Mouse (Mus musculus): Measurements from ENCODE around the gene Tlx2. TPM values are rescaled to one million over a fixed set of nuclear protein-coding genes. Genes with fewer than 3 reads are reported as not detected.

Gene Tlx2
- total RNA-seq, 2 experiments from 2014 or later: not detected

GRCm38 (mm10) chr6:83023786-83024185 lies 46.3 kb downstream of the Tlx2 start:
- no peak for DNase-seq

- no peak for DNase-seq
Observed at GRCm38 (mm10) chr6:83023008-83023407, 47.1 kb downstream of the Tlx2 start.

GRCm38 (mm10) chr6:83020836-83021593 lies 49.1 kb downstream of the Tlx2 start:
- DNase-seq: no peak

GRCm38 (mm10) chr6:83020121-83020520 lies 50.0 kb downstream of the Tlx2 start:
- no peak for DNase-seq

GRCm38 (mm10) chr6:83019044-83019443 lies 51.0 kb downstream of the Tlx2 start:
- DNase-seq: no peak

Small RNA genes lying within 50 kb of the gene (microRNA-seq; reads per million reads assigned to microRNA genes)
- 0 reads per million in 2 experiments for gene Mir3470a
- gene Mir7040: 0 to 0.27 reads per million in 2 experiments

Other genes starting within 250 kb of the Tlx2 start
- under 1 TPM; 0.12 to 0.15 TPM for gene Sema4f, start 130.5 kb downstream of the Tlx2 start, total RNA-seq (2021)
- gene M1ap, start 123.4 kb downstream of the Tlx2 start, total RNA-seq (2021): under 1 TPM in 1 of 2 experiments, not detected in 1; 0.36 TPM
- 1 to 10 TPM; 2.7 to 4.7 TPM for gene Dok1, start 36.8 kb downstream of the Tlx2 start, total RNA-seq (2021)
- 1 to 10 TPM; 1.7 to 2.3 TPM for gene Loxl3, start 36.1 kb downstream of the Tlx2 start, total RNA-seq (2021)
- 10 to 100 TPM; 76.3 to 77.2 TPM for gene Aup1, start 15.8 kb downstream of the Tlx2 start, total RNA-seq (2021)
- 10 to 100 TPM; 31.2 to 32.7 TPM for gene Htra2, start 15.0 kb downstream of the Tlx2 start, total RNA-seq (2021)
- gene Dqx1, start 12.4 kb downstream of the Tlx2 start, total RNA-seq (2021): under 1 TPM; 0.20 to 0.87 TPM
- 1 to 10 TPM; 7.4 to 9.6 TPM for gene Pcgf1, start 7.6 kb upstream of the Tlx2 start, total RNA-seq (2021)
- 1 to 10 TPM; 1.3 to 1.5 TPM for gene Lbx2, start 16.1 kb upstream of the Tlx2 start, total RNA-seq (2021)
- gene Ccdc142, start 31.3 kb upstream of the Tlx2 start, total RNA-seq (2021): 1 to 10 TPM; 1.3 to 1.5 TPM
- gene Gm42688, start 31.3 kb upstream of the Tlx2 start, total RNA-seq (2021): 1 to 10 TPM in 1 of 2 experiments, under 1 TPM in 1; 0.89 to 1.2 TPM
- gene Mrpl53, start 38.7 kb upstream of the Tlx2 start, total RNA-seq (2021): 100 to 1,000 TPM; 124 to 135 TPM
- 10 to 100 TPM in 1 of 2 experiments, 1 to 10 TPM in 1; 9.3 to 10.3 TPM for gene Mogs, start 45.2 kb upstream of the Tlx2 start, total RNA-seq (2021)
- gene Wbp1, start 51.3 kb upstream of the Tlx2 start, total RNA-seq (2021): 10 to 100 TPM; 68.8 to 74.6 TPM
- gene Ino80b, start 55.1 kb upstream of the Tlx2 start, total RNA-seq (2021): 10 to 100 TPM; 11.9 to 15.7 TPM
- gene Rtkn, start 65.2 kb upstream of the Tlx2 start, total RNA-seq (2021): 1 to 10 TPM; 3.5 to 5.9 TPM
- 1 to 10 TPM; 1.6 to 1.8 TPM for gene Wdr54, start 86.1 kb upstream of the Tlx2 start, total RNA-seq (2021)
- under 1 TPM; 0.12 to 0.18 TPM for gene 1700003E16Rik, start 86.1 kb upstream of the Tlx2 start, total RNA-seq (2021)
- gene Dctn1, start 95.6 kb upstream of the Tlx2 start, total RNA-seq (2021): 100 to 1,000 TPM; 130 to 133 TPM
- gene Slc4a5, start 149.5 kb upstream of the Tlx2 start, total RNA-seq (2021): under 1 TPM in 1 of 2 experiments, not detected in 1; 0.08 TPM